Mouse (Mus musculus) frontal cortex, postnatal 25 days (tissue): ENCODE results near the gene Cyp4f18.
"Not testable (repeated sequence)": the region's sequence is repeated elsewhere in the genome, so short reads cannot be mapped to it uniquely, and the experiment has no call there.

Experiments
- DNase-seq, 2 experiments: peaks; one replicate each; pipeline ENCODE4 v3.0.0; 2022; ENCODE audit warnings: low spot score in 2 of 2

Gene Cyp4f18

DNA sequence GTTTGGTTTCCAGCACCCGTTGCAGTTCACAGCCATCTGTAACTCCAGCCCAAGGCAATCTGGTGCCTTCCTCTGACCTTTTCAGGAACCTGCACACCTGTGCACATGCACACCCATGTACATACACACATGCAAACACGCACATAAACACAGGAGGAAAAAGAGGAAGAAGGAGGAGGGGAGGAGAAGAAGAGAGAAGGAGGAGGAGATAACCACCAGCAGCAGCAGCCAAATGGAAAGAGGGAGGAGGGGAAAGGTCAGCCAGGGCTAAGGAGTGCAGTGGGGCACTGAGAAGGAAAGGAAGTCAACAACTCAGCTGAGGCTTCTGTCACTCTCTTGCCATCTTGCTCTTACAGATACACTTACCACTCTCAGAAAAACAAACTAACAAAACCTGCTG is 28.4 kb downstream of the Cyp4f18 start:
- DNase-seq = no peak

DNA sequence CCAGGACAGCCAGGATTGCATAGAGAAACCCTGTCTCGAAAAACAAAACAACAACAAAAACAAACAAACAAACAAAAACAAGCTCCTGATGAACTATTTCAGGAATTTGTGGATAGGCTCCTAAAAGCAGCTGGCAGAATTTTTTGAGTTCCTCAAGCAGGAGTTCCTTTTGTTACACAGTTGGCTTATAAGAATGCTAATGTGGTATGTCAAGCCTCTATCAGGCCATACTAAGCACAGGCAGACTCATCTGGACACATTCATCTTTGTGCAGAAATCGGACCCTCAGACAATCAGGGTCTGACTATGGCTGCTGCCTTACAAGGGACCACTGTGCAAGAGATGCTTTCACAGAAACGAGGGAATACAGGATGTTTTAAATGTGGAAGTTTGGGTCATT is 35.2 kb downstream of the Cyp4f18 start:
- no peak for DNase-seq

- no peak for DNase-seq
Measured at GRCm38 (mm10) chr8:71971945-71972344, 37.5 kb downstream of the Cyp4f18 start.

- DNase-seq = no peak
Measured at GRCm38 (mm10) chr8:71968636-71969035, 40.8 kb downstream of the Cyp4f18 start.

DNA sequence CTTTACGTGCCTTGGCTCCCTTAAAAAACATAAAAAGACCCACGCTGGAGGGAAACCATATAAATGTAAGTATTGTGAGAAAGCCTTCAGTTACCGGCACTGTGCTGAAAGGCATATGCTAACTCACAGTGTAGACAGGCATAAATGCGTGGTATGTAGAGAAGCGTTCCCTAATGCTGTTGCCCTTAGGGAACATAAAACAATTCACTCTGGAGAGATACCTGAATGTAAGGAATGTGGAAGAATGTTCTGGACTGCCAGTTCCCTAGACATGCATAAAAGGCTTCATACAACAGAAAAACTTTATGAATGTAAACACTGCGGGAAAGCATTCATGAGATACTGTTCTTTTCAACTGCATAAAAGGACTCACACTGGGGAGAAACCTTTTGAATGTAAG is 41.3 kb downstream of the Cyp4f18 start:
- no peak for DNase-seq

- DNase-seq = no peak
Measured at GRCm38 (mm10) chr8:71967261-71967660, 42.2 kb downstream of the Cyp4f18 start.

GRCm38 (mm10) chr8:71966411-71966810 is 43.0 kb downstream of the Cyp4f18 start:
- no peak for DNase-seq

DNA sequence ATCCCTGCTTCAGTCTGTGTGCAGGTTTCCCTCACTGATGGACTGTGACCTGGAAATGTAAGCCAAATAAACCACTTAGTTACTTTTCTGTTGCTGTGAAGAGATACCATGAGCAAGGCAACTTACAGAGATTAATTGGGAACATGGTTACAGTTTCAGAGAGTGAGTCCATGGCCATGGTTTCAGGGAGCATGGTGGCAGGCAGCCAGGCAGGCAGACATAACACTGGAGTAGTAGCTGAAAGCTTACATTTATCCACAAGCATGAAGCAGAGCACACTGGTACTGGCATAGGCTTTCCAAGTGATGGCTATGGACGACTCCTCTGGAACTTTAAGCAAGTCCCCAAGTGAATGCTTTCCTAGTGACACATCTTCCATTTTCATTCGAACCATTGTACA is 44.3 kb downstream of the Cyp4f18 start:
- no peak for DNase-seq

GRCm38 (mm10) chr8:71964051-71964450 is 45.4 kb downstream of the Cyp4f18 start:
- DNase-seq = no peak

GRCm38 (mm10) chr8:71961796-71962195 is 47.6 kb downstream of the Cyp4f18 start:
- DNase-seq = no peak

DNA sequence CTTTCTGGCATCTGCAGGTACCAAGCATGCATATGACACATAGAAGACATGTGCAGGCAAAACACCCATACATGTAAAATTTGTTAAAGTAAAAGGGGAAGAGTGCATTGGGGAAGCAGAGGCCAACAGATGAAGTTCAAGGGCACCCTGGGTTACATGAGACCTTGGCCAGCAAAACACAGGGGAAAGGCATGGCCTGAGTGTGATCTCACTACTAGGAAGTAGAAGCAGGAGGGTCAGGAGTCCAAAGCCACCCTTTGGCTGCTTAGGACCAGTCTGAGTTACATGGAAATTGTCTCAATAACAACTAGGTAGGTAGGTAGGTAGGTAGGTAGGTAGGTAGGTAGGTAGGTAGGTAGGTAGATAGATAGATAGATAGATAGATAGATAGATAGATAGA is 48.9 kb downstream of the Cyp4f18 start:
- DNase-seq = no peak

GRCm38 (mm10) chr8:71954666-71955065 is 54.8 kb downstream of the Cyp4f18 start:
- no peak for DNase-seq

DNA sequence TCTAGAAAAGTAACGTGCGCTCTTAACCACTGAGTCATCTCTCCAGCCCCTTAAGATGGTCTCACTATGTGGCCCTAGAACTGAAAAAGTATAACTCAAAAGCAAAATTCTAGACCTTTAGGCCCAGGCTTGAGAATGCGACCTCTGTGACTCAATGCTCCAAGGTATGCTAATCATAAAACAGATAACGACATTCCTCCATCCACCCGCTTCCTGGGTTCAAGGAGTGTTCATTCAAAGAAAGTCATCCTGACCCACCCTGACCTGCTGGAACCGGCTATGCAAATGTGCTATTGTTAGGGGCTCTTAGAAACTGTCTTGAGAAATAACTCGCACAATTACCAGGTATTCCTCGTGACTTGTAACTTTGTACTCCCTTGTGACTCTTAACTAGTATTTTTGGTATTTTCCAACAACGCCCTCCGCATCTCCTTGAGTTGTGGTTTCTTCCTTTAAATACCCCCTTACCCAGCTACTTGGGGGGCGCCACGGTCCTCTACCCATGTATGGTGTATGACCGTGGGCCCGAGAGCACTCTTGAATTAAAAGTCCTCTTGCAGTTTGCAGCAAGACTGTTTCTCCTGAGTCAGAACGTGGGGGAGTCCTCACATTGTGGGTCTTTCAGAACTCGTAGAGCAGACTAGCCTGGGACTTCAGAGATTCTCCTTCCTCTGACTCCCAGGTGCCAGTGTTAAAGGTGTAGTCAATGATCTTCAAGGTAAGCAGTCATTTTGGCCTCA is 56.3 kb downstream of the Cyp4f18 start:
- DNase-seq = not testable (repeated sequence)

DNA sequence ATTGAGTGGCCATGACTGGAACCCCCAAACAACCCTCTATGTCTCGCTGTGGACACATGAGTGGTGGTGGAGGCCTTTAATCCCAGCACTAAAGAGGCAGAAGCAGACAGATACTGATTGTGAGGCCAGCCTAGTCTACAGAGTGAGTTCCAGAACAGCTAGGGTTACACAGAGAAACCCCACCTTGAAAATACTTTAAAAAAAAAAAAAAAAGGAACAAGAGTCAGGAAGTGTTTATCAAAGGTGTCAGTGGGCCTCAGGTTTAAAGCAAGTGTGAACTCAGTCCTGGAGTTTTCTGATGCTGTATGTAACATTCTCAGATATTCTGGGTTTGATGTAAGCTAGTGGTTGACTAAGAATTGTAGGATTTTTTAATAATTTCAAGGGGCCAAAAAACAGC is 56.9 kb downstream of the Cyp4f18 start:
- no peak for DNase-seq

GRCm38 (mm10) chr8:71951436-71952161 is 57.8 kb downstream of the Cyp4f18 start:
- DNase-seq = no peak

DNA sequence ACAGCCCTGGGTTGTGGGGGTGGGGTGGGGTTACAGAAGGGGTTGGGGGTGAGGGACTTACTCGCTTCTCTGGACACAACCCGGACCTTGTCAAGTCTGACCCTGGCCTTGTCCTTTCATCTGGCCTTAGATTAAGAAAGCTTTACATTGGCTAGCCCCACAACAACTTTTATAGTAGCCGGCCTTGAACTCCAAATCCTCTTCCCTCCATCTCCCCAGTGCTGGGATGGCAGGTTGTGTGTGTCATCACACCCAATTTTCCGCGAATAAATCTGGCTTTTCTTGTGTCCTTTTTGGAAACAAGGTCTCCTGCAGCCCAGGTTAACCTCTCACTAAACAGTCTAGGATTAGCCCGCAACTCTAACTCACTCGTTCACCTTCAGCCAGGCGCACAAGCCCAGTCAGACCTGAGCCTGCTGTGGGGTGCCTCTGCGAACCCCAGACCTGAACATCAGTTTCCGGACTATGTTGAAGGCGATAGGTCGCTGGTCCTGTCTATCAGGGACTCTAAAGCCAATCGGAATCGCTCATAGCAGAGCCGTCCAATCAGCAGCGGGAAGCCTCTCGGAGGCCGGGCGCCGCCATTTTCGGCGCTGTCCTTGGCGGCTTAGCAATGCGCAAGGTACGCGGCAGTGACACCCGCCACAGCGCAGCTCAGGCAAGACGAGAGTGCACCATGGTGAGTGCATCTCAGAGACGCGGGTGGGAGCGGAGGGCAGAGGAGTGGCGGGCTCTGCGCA is 58.8 kb downstream of the Cyp4f18 start, which contains the start of gene Zfp961:
TSS of gene Zfp961 (plus strand) at position 557 of the 740 bp plus-strand sequence.
- peak; percentile 99 for DNase-seq

DNA sequence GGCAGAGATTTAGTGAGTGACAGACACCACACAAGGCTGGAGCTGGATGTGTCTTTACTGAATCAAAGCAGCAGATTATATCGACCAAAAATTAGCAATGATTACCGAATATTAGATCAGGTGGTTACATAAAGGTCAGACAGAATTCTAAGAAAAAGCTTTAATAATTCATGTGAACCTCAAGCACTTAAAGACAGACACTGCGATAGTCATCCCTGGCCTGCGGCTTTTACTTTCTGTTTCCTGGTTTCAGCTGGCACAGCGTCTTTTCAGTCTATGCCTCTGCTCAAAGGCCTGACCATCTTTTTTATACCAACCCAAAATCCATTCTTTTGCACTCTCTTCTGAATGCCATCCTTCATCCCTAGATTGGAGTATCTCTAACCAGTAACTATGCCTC is 60.8 kb downstream of the Cyp4f18 start:
- no peak for DNase-seq

DNA sequence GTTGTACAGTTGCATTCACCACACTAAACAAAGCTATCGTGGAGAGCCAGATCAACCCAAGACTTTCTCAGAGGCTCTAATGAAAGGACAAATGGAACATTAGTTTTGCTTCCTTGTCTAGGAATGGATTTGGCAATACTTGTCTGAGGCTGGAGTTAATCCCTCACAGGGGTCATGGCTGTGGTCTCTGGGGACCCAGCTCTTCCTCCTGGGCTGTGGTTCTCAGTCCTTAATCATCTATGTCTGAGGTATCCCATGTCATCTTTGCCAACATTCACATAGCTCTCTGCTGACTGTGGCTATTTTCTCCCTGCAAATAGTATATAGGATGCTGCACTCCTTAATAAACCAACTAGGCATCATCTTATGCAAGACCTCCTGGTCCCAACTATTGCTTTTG is 67.7 kb downstream of the Cyp4f18 start:
- no peak for DNase-seq

DNA sequence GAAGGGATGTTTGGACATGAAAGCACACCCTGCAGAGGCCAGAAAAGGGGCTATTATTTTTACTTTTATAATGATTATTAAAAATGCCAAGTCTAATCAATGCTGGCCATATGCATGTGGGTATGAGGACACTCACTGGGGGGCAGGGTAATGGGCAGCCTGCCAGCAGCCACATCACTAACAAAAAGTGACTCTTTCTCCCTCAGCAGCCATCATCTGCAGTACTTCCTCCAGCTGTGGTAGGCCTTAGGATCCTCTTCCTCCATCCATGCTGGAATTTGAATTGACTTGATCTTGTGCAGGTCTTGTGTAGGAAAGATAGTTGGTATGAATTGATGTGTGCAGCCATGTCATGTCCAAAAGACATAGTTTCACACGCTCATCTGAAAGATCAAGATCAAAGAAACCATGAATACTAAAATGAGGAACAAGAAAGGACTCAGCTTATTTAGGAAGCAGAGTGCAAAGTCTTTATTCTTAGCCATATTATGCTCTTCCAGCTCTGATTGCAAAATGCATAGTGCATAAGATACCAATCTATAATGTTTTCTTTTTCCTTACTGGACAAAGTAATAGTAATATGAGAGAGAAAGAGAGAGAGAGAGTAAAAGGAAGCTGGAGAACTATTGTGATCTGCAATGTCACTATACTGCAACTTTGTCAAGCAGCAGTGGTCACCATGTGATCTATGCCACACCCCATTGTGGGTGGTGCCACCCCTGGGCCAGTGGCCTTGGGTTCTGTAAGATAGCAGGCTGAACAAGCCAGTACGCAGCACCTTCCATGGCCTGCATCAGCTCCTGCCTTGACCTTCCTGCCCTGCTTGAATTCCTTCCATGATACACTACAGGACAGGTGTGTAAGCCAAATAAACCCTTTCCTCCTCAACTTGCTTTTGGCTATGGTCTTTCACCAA is 68.9 kb downstream of the Cyp4f18 start:
- DNase-seq = no peak
